Mouse (Mus musculus) thymus, adult 2 months (tissue): ENCODE results near the gene Zfp827. TPM values are rescaled to one million over a fixed set of nuclear protein-coding genes. Genes with fewer than 3 reads are reported as not detected.

Source experiments
- DNase-seq: peaks from one replicate; pipeline ENCODE4 v3.0.0; 2021
- H3K27ac ChIP-seq: fragments of 200-500 bp; 2 replicates; pipeline ENCODE4 v1.5.1; 2012; ENCODE audit warnings: low read length, control low read depth; ENCODE audit not compliant: control insufficient read depth, insufficient read depth
- H3K27me3 ChIP-seq: fragments of 200-500 bp; 2 replicates; pipeline ENCODE4 v1.6.1; 2012; ENCODE audit warnings: mild to moderate bottlenecking, low read length, moderate library complexity, mixed read lengths; ENCODE audit not compliant: control insufficient read depth, insufficient read depth
- H3K36me3 ChIP-seq: fragments of 200-500 bp; 2 replicates; pipeline ENCODE4 v1.6.1; 2012; ENCODE audit warnings: mild to moderate bottlenecking, low read length, moderate library complexity; ENCODE audit not compliant: control insufficient read depth, insufficient read depth
- H3K4me1 ChIP-seq: fragments of 200-500 bp; replicated peaks from 2 replicates; pipeline ENCODE4 v1.6.1; 2012; ENCODE audit warnings: low read length; ENCODE audit not compliant: control insufficient read depth, insufficient read depth
- H3K4me3 ChIP-seq: fragments of 200-500 bp; 2 replicates; pipeline ENCODE4 v1.5.1; 2012; ENCODE audit warnings: mild to moderate bottlenecking, low read length, control low read depth, moderate library complexity; ENCODE audit not compliant: control insufficient read depth, insufficient read depth
- CTCF ChIP-seq: fragments of 200-500 bp; IDR thresholded peaks from 2 replicates; pipeline ENCODE4 v1.5.1; 2012; ENCODE audit warnings: mild to moderate bottlenecking, control low read depth, low read length, moderate library complexity, borderline replicate concordance; ENCODE audit not compliant: control insufficient read depth, poor library complexity, insufficient read depth; ENCODE audit errors: extremely low read depth
- POLR2A ChIP-seq: fragments of 200-500 bp; IDR thresholded peaks from 2 replicates; pipeline ENCODE4 v1.6.1; 2012; ENCODE audit warnings: mild to moderate bottlenecking, low read length, control low read depth, moderate library complexity; ENCODE audit not compliant: control insufficient read depth, poor library complexity, insufficient read depth; ENCODE audit errors: extremely low read depth
- WGBS: fragments of 180-500 bp; shearing (Covaris S2); methylation state at CpG from one replicate; pipeline ENCODE4 v1.1.7; 2018; 5-methylcytosine and 5-hydroxymethylcytosine counted together
- polyA plus RNA-seq: library from polyadenylated mRNA; depleted of rRNA; stranded (reverse); fragments of >200 nt; gene quantifications from 2 replicates; pipeline ENCODE4 v1.2.3, GENCODE M21; 2012

The Zfp827 gene
- polyA plus RNA-seq, 1 experiment = 9.6 TPM

- no peak for DNase-seq
- no peaks in the 10 kb centered on the region for H3K27me3 ChIP-seq
- 49% methylated on average over 3 of the region's 3 CpGs for WGBS
- H3K4me1 ChIP-seq = no peaks in the 10 kb centered on the region
- no peaks in the 10 kb centered on the region for H3K36me3 ChIP-seq
- no peak overlapping the region for H3K27ac ChIP-seq
- no peak overlapping the region for H3K4me3 ChIP-seq
- no peak for TF ChIP-seq CTCF
- TF ChIP-seq POLR2A = no peak
Observed at GRCm38 (mm10) chr8:79143729-79144128, 115.5 kb downstream of the Zfp827 start.

GRCm38 (mm10) chr8:79145210-79145609 is 117.0 kb downstream of the Zfp827 start:
- no peak for TF ChIP-seq POLR2A
- no peak for TF ChIP-seq CTCF
- no peak for DNase-seq
- Histone ChIP-seq H3K4me3 (no peak overlapping the region), H3K4me1 (no peaks in the 10 kb centered on the region), H3K27me3 (no peaks in the 10 kb centered on the region), H3K27ac (no peak overlapping the region), H3K36me3 (no peaks in the 10 kb centered on the region)
- 87% methylated on average over 8 of the region's 8 CpGs for WGBS

- DNase-seq = no peak
- over 99% methylated on average over 10 of the region's 10 CpGs for WGBS
- Histone ChIP-seq H3K4me1 (no peaks in the 10 kb centered on the region), H3K27ac (no peak overlapping the region), H3K36me3 (no peaks in the 10 kb centered on the region), H3K4me3 (no peak overlapping the region), H3K27me3 (no peaks in the 10 kb centered on the region)
- TF ChIP-seq CTCF (no peak), POLR2A (no peak)
Observed at GRCm38 (mm10) chr8:79145626-79146025, 117.4 kb downstream of the Zfp827 start.

- no peaks in the 10 kb centered on the region for H3K27me3 ChIP-seq
- WGBS = 97% methylated on average over 10 of the region's 10 CpGs
- H3K27ac ChIP-seq = no peak overlapping the region
- H3K4me1 ChIP-seq = no peaks in the 10 kb centered on the region
- H3K4me3 ChIP-seq = no peak overlapping the region
- no peaks in the 10 kb centered on the region for H3K36me3 ChIP-seq
- no peak for DNase-seq
- TF ChIP-seq CTCF (no peak), POLR2A (no peak)
Observed at GRCm38 (mm10) chr8:79148799-79149198, 120.6 kb downstream of the Zfp827 start.

GRCm38 (mm10) chr8:79149880-79150279 is 121.6 kb downstream of the Zfp827 start:
- no peak for DNase-seq
- TF ChIP-seq CTCF = no peak
- TF ChIP-seq POLR2A = no peak
- no peak overlapping the region for H3K4me3 ChIP-seq

GRCm38 (mm10) chr8:79150544-79151192 is 122.4 kb downstream of the Zfp827 start:
- DNase-seq = no peak
- H3K4me1 ChIP-seq = no peaks in the 10 kb centered on the region
- H3K36me3 ChIP-seq = no peaks in the 10 kb centered on the region
- no peaks in the 10 kb centered on the region for H3K27me3 ChIP-seq
- 90% methylated on average over 11 of the region's 11 CpGs for WGBS
- no peak overlapping the region for H3K27ac ChIP-seq
- TF ChIP-seq CTCF (no peak), POLR2A (no peak)
- H3K4me3 ChIP-seq = no peak overlapping the region

More at GRCm38 (mm10) chr8:79149880-79150279, 121.6 kb downstream of the Zfp827 start:
- H3K27ac ChIP-seq = no peak overlapping the region
- H3K27me3 ChIP-seq = no peaks in the 10 kb centered on the region
- WGBS = 95% methylated on average over 10 of the region's 10 CpGs
- no peaks in the 10 kb centered on the region for H3K4me1 ChIP-seq
- no peaks in the 10 kb centered on the region for H3K36me3 ChIP-seq

- TF ChIP-seq POLR2A (no peak), CTCF (no peak)
- 95% methylated on average over 4 of the region's 4 CpGs for WGBS
- Histone ChIP-seq H3K27ac (no peak overlapping the region), H3K4me3 (no peak overlapping the region), H3K4me1 (no peaks in the 10 kb centered on the region), H3K36me3 (no peaks in the 10 kb centered on the region), H3K27me3 (no peaks in the 10 kb centered on the region)
- no peak for DNase-seq
Observed at GRCm38 (mm10) chr8:79151644-79152043, 123.4 kb downstream of the Zfp827 start.
